Mouse (Mus musculus) yolk sac, embryonic 10.5 days (tissue): ENCODE measurements around the gene Srsf3.
A peak's percentile ranks its signal among the peaks of the same experiment; 100 is the strongest.
"Not testable (repeated sequence)": the region's sequence is repeated elsewhere in the genome, so short reads cannot be mapped to it uniquely, and the experiment has no call there.

Experiments used
- DNase-seq: peaks from one replicate; pipeline ENCODE4 v3.0.0-alpha.2; 2017; ENCODE audit warnings: low spot score

Gene Srsf3

DNA sequence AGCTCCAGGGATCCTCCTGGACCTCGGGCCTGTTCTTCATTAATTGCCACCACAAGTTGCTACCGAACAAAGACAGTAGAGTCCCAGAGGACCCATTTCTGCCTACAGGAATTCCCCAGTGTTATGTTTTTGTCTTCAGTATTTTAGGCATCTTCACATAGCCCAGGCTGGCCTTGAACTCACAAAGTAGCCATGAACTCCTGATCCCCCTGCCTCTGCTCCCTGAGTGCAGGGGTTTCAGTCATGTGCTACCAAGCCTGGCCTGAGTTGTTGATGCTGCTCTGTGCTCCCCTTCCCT is 31.5 kb downstream of the Srsf3 start:
- no peak for DNase-seq

DNA sequence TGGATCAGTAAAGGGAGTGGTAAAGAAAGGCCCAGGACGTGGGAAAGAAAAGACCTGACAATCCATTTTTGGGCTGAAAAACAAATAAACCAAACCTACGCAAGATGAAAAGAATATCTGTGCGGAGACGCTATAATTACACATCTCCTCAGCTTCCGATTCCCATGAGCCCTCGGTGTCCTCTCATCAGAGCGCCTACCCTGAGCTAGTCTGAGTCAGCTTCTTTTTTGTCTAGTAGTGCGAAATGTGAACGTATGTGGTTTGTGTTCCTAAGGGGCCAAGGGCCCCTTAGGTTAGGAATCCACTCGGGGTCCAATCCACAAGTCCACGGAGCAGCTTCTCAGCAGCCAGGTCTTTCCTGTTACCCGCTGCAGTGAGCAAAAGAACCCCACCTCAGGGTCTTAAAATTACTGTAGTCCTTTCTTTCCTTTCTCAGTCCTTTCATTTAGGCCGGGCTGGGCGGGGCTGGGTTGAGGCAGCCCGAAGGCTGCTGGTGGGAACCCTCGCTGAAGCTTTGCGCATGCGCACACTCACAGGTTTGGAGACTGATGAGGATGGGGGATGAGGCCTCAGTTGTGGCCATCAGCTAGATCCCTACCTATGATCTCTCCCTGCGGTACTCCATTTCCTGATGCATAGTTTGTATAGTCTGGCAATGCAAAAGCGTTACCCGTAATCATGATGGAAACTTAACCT is 33.0 kb downstream of the Srsf3 start:
- DNase-seq = no peak

DNA sequence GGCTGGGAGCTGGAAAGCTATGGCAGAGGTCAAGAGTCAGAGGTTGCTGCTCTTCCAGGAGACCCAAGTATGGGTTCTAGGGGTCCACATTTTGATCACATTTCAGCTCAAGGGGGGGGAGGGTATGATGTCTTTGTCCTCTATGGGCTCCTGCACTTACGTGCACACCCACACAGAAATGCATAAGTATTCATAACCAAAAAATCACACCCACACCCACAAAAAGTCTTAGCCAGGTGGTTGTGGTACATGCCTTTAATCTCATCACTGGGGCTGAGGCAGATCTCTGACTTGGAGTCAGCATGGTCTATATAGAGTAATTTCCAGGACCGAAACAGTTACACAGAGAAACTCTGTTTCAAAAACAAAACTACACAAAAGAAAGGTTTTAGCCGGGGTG is 33.5 kb downstream of the Srsf3 start:
- DNase-seq = no peak

DNA sequence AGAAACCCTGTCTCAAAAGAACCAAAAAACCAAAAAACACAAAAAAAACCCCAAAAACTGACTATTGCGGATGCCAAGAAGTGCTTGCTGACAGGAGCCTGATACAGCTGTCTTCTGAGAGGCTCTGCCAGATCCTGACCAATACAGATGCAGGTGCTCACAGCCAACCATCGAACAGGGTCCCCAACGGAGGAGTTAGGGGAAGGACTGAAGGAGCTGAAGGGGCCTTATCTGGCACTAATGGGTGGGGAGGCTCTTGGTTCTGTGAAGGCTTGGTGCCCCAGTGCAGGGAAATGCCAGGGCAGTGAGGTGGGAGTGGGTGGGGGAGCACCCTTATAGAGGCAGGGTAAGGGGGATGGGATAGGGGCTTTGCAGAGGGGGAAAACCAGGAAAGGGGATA is 35.0 kb downstream of the Srsf3 start:
- not testable (repeated sequence) for DNase-seq

DNA sequence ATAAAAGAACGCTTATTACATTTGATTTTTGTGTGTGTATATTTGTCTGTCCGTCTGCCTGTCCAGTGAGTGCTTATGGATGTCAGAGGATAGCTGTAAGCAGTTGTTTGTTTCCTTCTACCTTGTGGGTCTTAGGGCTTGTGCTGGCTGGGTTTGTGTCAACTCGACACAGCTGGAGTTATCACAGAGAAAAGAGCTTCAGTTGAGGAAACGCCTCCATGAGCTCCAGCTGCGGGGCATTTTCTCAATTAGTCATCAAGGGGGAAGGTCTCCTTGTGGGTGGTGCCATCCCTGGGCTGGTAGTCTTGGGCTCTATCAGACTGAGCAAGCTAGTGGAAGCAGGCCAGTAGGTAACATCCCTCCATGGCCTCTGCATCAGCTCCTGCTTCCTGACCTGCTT is 35.4 kb downstream of the Srsf3 start:
- DNase-seq = no peak

DNA sequence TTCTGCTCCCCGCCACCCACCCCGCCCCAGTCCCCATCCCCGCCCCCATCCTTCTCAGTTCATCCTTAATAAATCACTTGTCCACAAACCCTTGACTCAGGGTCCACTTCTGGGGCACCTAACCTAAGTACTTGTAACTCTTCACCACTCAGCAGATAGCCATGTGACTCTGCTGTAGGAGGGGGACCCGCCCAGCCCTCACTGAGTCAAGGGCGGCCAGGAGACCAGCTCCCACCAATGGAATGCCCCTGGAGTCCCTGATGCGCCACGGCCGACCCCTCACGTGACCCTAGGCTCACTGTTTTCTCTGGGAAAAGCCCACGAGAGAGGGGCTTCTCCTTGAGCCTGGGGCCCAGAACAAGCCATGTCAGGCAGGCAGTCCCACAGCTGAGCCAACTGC is 36.6 kb downstream of the Srsf3 start:
- no peak for DNase-seq

DNA sequence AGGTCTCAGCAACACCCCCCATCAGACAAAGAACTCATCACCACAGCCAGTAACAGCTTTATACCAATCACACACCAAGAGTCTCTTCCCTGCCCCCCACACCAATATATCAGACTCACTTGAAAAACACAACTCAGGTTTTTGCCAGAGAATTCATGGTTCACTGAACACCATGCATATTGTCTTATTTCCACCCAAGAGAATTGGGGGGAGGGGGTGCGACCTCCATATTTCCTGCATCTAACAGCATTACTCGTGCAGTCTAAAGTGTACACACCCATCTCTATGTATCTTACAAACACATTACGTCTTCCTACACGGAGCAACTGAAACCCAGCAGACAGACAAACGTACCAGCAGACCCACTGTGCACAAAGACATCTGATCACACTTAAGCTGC is 39.4 kb downstream of the Srsf3 start:
- no peak for DNase-seq

DNA sequence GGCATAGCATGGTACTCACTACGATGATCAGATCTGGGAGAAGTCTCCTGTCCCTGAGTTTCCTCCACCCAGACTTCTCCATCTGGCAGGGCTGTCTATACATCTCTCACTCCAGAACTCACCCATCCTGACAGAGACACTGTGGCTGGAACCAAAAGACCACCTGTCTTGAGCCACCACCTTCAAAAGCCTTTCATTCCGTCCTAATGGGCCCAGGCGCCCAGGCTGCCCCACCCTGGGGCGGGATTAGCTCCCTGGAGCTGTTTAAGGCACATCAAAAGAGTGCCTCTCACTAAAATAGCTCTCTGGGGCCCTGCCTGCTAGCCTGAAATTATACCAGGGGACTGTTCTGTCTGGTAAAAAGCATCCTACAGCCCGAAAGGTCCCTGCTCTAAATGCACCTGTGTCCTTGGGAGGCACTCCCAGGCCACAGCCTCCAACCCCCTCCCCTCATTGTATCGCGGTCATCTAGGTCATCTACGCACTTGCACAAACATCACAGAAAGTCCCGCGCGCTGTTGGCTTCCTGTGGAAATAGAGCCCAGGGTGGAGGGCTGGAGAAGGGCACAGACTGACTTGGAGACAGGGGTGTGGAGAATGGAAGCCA is 40.4 kb downstream of the Srsf3 start:
- no peak for DNase-seq

DNA sequence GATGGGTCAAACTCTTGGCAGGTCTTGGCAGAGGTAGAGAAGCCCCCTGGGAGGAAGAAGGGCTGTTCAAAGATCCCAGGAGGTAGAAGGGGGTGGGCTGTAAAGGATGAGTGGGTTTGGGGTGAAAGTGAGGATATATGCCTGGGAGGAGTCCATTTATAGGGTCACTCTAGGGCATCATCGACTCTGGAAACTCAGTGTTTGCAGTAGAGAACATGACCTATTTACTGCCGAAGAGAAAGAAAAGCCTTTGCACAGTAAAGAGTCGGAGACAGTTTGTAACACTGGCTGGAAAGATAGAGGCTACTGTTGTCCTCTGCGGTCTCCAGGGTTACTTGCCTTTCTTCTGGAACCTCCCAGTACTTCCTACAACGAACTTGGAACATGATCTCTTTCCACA is 40.9 kb downstream of the Srsf3 start:
- DNase-seq = no peak

DNA sequence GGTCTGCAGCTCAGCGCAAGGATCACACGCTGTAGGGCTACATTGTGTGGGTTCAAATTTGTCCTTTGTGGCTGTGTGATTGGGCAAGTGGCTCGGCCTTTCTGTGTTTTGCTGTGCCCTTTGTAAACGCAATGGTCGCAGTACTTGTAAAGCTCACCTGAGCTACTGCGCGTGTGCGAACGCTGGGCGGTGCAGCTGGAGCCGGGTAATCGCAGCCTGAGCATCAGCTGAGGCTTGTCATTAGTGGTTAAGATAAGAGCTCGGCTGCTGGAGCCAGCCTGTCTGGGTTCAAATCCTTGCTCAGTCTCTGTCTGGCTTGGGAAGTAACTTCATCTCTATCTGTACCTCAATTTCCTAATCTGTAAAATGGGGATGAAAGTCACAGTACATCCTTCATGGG is 41.7 kb downstream of the Srsf3 start:
- no peak for DNase-seq

DNA sequence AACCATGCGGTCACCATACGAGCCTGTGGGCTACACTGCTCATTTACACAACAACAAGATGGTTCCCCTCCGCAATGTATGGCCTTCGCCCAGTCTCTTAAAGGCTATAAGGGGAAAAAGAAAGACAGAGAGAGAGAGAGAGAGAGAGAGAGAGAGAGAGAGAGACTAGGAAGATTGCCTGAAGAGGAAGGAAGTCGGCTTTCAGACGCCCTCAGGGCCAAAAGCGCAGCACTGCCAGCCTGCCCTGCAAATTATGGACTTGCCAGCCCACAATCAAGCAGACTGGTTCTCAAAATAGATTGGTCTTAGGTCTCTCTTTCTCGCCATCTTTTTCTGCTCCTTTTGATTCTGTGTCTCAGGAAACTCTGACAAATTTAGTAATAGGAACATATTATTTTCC is 43.8 kb downstream of the Srsf3 start:
- DNase-seq = no peak

DNA sequence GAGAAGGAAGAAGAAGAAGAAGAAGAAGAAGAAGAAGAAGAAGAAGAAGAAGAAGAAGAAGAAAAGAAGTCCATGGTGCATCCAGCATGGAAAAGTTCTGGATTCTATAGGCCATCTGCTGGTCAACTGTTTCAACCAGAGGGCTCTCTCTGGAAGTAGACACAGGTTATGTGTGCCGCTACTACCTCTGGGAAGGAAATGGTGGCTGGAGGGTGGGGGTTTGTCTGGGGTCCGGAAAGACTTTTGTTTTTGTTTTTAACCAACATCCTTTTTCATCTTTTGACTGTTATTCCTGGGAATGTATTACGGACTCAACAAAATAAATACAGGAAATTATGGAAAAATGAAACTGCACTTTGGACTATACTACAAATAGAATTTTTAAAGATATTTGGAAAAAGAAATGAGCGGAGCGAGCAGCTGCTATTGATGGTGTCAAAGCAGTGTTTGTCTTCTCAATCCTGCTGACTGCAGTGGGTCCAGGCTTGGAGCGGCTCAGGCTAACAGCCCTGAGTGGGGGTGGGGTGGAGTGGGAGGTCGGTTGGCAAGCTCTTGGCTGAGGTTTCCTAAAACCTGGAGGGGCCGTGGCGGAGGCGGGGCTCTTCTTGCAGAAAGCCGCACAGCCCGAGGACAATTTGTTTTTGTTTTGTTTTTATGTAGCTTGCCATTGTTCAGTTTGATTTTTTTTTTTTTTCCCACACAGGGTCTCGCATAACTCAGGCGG is 45.5 kb downstream of the Srsf3 start:
- no peak for DNase-seq

DNA sequence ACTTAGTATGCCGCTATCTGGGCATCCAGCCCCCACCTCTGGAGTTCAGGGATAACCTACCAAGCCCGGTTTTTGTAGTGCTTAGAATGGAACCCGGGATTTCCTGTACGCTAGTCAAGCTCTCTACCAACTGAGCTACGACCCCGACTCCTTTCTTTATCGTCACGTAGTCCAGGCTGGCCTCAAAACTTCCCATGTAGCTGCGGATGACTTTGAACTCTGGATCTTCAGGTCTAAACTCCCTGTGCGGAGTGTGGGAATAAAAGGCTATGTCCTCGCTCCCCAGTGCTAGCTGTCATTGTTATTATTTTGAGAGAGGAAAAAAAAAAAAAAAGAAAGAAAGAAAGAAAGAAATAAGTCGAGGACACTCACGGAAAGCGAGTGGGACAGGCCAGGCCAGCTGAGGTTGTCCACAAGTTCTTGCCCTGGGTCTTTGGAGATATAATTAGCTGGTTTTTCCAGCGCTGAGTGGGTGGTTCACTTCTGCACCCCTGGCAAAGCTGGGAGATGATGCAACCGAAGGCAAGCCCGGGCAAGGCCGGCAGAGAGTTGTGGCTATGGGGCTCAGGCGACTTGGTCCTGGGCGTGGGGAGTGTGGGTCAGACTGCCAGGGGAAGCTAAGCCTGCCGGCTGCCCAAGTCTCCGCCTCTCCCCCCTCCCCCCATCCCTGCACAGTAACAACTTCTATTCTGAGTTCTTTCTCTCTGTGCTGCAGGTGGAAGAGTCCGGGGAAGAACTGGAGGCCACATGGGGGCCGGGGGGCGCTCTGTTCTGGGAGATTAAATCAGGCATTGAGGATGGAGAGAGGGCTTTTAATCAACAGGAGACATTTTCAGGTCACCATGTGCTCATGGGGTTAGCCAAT is 46.3 kb downstream of the Srsf3 start:
- no peak for DNase-seq

DNA sequence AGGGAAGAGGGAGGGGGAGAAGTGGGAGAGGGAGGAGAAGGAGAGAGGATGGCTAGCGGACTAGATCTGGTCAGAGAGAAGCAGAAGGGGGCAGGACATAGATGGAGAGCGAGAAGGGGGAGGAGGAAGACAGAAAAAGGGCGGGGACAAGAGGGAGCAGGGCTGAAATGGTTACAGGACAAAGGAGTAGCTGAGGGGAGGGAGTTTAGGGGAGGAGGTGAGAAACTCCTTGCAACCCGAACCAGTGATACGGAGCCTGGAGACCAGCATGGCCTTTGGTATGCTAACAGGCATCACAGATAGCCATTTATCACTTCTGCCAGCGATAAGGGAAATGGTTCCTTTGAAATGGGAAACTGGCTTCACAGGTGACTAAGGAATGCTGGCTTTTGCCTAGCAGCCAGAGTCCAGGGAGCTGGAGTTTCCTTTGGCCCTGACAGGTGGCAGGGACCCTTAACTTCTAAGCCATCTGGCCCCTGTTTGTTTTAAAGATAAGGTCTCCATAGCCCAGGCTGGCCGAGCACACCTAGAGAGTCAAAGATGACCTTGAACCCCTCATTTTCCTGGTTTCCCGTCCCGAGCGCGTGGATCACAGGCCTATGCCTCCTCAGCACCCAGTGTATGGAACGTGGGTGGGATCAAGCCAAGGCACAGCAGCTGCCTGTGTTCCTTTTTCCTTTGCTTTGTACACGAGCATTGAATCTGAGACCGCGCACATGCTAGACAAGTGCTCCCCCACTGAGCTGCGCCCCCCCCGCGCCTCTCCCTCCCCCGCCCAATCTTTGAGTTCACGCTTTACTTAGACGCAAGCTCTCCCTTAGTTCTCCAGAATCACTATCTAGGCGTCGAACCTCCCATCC is 48.6 kb downstream of the Srsf3 start:
- DNase-seq = peak; percentile 76

DNA sequence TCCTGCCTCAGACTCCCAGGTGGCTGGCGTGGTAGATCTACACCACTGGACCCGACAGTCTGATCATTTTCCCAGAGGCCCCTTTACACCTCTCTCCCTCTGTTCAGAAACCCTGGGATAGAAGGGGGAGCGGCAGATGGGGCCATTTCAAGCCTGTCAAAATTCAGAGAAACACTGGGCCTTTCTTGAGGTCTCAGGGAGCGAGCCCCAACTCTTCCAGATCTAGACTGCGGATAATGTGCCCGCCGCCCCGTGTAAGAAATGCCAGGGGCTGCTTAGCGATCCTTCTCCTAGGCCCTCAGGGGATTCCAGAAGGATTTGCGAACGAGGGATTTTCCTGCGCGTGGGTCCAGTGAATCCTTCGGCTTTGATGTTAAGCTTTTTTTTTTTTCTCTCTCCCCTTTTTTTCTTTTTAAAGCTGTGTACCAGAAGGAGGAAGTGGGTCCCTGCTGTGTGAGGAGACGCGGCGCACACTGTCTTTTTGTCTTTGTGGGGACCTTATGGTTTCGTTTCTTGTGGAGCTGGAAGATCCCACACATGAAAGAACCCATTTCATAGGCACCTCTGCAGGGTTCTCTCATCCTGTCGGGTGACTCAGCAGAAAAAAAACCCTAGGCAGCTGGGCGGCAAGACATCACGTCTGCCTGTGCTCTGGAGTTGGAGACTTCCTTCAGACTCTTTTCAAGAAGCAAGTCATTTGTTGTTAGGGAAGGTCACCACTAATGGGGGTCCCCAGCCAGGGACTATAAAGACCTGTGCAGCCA is 49.4 kb downstream of the Srsf3 start:
- DNase-seq = no peak

DNA sequence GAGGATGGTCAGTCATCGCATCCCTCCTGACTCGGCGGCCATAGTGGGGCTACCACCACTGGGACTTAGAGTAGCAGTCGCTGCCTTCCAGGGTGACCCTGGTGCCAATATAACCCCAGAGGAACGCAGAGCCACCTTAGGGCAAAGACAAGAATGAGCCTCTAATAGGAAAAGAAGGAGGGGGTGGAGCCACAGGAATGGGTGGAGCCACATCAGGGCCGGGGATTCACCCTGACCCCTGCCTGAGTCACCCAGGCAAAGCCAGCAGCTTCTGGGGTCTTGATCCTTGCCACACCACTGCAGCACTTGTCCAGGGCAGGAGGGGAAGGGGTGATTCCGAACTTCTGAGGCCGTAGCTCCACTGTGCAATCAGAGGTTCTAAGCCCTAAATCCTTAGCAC is 51.2 kb downstream of the Srsf3 start:
- no peak for DNase-seq

DNA sequence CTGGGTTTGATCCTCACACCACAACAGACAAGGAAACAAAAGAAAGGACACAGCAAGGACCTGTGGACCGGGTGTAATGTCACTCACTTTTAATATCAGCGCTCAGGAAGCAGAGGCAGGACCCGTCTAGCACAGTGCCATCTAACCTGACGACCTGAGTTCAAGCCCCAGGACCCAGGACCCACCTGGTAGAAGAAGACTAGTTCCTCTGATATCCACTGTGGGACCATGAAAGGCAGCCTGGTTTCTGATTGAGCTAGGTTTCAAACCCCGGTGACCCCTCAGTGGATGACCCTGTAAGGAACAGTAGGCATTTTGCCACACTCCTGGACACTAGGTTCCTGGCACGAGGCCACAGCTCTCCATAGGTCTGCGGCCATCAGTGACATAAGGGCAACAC is 52.2 kb downstream of the Srsf3 start:
- DNase-seq = no peak

DNA sequence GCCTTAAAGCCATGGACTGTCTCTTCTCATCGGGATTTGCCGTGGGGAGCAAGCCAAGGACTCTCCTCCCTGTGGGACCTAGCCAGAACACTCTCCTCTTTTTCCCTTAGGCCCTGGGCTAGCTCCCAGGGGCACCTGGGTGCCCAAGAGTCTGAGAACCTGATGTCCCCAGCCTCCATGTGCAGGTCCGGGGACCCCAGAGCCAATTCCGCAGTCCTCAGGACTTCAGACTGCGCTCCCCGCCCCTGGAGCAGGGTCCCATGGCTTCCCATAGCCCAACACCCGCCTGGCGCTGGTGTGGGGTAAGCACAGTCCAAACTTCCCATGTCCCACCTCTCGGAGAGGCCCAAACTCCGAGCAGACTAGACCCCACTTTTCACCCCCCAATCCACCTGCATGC is 52.8 kb downstream of the Srsf3 start:
- DNase-seq = no peak

DNA sequence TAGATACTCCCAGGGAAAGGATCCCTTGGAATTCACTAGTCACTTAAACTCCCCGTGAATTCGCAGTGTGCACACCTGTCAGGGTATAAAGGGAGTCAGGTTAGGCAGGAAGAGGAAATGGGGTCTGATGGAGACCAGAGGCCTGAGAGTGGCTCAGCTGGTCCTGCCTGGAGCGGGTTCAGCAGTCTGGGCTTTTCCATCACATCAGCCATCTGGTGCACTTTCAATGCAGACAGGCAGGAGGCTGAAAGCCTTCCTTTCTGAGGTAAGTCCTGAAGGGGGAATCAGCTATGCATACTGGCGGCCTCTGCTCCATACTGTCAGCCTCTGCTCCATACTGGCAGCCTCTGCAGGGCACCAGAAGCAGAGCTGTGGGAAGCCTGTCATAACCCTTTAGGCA is 54.5 kb downstream of the Srsf3 start:
- no peak for DNase-seq

DNA sequence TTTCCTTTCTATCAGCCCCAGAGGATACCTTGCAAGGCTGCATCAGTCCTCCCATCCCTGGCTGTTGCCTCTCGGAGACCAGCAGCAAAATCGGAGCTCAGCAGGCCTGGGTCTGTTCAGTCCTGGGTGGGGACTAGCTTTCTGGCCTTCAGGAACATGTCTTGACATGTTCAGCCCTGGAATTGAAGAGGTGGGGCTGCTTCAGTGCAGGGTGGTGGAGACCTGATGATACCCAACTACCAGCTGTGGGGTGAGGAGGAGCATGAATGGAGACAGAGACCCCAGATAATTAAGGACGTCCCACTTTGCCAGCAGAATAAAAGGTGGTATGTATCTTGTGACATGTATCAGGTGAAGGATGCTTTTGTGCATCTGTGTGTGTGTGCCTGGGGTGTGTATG is 58.3 kb downstream of the Srsf3 start, which contains the start of gene Cdkn1a:
Cdkn1a (plus strand) TSS at position 201 of the 400 bp plus-strand sequence.
- DNase-seq = no peak

DNA sequence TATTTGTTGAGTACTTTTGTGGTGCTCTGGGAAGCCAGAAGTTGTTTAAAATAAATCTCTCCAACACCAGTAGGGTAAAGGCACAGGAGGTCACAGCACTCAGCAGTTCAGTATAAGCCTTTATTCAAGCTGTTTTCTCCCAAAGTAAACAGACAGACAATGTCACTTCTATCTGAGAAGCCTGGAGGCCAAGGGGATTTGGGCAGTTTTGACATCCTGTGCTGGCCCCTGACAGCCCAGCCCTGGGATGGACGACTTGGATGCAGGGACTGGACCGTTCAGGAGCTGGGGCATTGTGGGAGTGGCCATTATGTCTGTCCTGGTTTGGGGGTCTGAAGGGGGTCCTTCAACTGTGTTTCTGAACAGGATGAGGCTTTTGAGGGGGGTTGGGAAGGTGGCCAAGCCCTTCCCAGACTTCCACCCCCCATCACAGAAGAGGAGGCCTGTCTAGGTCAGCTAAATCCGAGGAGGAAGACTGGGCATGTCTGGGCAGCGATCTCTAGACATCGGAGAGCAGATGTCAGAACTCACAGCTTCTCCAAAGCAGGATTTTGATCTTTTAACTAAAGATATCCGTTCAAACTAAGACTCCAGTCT is 59.0 kb downstream of the Srsf3 start:
- DNase-seq = no peak
